Mouse (Mus musculus) thymus, adult 2 months (tissue): ENCODE results near the gene Dagla. TPM values are rescaled to one million over a fixed set of nuclear protein-coding genes. Genes with fewer than 3 reads are reported as not detected.

ENCODE experiments used
- DNase-seq: peaks from one replicate; pipeline ENCODE4 v3.0.0; 2021
- H3K27ac ChIP-seq: fragments of 200-500 bp; 2 replicates; pipeline ENCODE4 v1.5.1; 2012; ENCODE audit warnings: low read length, control low read depth; ENCODE audit not compliant: control insufficient read depth, insufficient read depth
- H3K27me3 ChIP-seq: fragments of 200-500 bp; 2 replicates; pipeline ENCODE4 v1.6.1; 2012; ENCODE audit warnings: mild to moderate bottlenecking, low read length, moderate library complexity, mixed read lengths; ENCODE audit not compliant: control insufficient read depth, insufficient read depth
- H3K36me3 ChIP-seq: fragments of 200-500 bp; 2 replicates; pipeline ENCODE4 v1.6.1; 2012; ENCODE audit warnings: mild to moderate bottlenecking, low read length, moderate library complexity; ENCODE audit not compliant: control insufficient read depth, insufficient read depth
- H3K4me1 ChIP-seq: fragments of 200-500 bp; replicated peaks from 2 replicates; pipeline ENCODE4 v1.6.1; 2012; ENCODE audit warnings: low read length; ENCODE audit not compliant: control insufficient read depth, insufficient read depth
- H3K4me3 ChIP-seq: fragments of 200-500 bp; 2 replicates; pipeline ENCODE4 v1.5.1; 2012; ENCODE audit warnings: mild to moderate bottlenecking, low read length, control low read depth, moderate library complexity; ENCODE audit not compliant: control insufficient read depth, insufficient read depth
- CTCF ChIP-seq: fragments of 200-500 bp; IDR thresholded peaks from 2 replicates; pipeline ENCODE4 v1.5.1; 2012; ENCODE audit warnings: mild to moderate bottlenecking, control low read depth, low read length, moderate library complexity, borderline replicate concordance; ENCODE audit not compliant: control insufficient read depth, poor library complexity, insufficient read depth; ENCODE audit errors: extremely low read depth
- POLR2A ChIP-seq: fragments of 200-500 bp; IDR thresholded peaks from 2 replicates; pipeline ENCODE4 v1.6.1; 2012; ENCODE audit warnings: mild to moderate bottlenecking, low read length, control low read depth, moderate library complexity; ENCODE audit not compliant: control insufficient read depth, poor library complexity, insufficient read depth; ENCODE audit errors: extremely low read depth
- WGBS: fragments of 180-500 bp; shearing (Covaris S2); methylation state at CpG from one replicate; pipeline ENCODE4 v1.1.7; 2018; 5-methylcytosine and 5-hydroxymethylcytosine counted together
- polyA plus RNA-seq: library from polyadenylated mRNA; depleted of rRNA; stranded (reverse); fragments of >200 nt; gene quantifications from 2 replicates; pipeline ENCODE4 v1.2.3, GENCODE M21; 2012

The Dagla gene
- polyA plus RNA-seq, 1 experiment: 3.0 TPM

DNA sequence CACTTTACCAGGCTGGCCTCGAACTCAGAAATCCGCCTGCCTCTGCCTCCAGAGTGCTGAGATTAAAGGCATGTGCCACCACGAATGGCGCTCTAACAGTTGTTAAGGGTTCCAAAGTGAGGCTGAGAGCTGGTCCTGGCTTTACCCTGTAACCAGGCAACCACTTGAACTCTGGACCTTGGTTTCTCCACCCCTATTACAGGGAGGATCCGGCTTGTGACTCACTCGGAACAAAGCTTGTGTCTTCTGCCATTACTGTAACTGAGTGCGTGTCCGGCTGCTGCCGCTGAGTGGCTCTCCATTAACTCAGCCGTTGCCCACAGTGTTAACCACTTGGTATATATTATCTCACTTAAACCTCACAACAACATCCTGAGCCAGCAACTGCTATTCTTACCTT, 36.7 kb downstream of the Dagla start:
- TF ChIP-seq CTCF (no peak), POLR2A (no peak)
- no peak overlapping the region for H3K4me3 ChIP-seq
- H3K27me3 ChIP-seq: no peaks in the 10 kb centered on the region
- peaks cover 5% of the 10 kb centered on the region; the same call in 1 of the 2 replicates for H3K4me1 ChIP-seq
- H3K36me3 ChIP-seq: no peaks in the 10 kb centered on the region
- no peak overlapping the region for H3K27ac ChIP-seq
- 98% methylated on average over 10 of the region's 10 CpGs for WGBS
- DNase-seq: no peak

- Histone ChIP-seq H3K27ac (no peak overlapping the region), H3K36me3 (no peaks in the 10 kb centered on the region), H3K4me1 (no peaks in the 10 kb centered on the region), H3K27me3 (no peaks in the 10 kb centered on the region), H3K4me3 (no peak overlapping the region)
- 62% methylated on average over 15 of the region's 15 CpGs for WGBS
- DNase-seq: no peak
- TF ChIP-seq POLR2A (no peak), CTCF (no peak)
Observed at GRCm38 (mm10) chr19:10267057-10267456, 37.6 kb downstream of the Dagla start.

DNA sequence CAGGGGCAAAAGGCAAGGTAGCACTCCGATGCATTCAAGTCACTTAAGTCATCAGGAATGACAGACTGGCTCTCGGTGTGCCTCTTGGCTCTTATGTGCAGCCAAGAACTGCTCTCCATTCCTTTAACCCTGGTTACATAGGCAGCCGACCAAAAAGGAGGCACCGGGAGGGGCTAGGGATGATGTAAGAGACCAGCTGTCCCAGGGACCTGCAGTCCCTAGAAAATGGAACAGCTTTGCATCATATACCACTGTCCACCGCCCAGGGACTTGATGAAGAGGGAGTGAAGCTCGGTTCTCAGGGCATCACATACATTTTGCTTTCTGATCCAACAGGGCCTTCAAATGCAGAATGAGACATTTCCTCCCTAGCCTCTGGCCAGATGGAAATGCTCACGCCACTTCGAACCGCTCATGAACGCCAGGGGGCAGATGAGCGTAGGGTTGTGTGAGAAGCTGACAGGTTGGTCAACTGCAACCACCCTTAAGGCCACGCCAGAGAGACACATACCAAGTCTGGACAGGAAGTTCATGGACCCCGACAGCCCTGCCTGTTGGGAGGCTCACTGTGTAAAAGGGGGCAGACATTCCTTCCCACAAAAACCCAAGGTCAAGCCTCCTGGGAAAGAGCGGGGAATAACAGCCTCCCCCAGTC, 38.4 kb downstream of the Dagla start:
- TF ChIP-seq CTCF: no peak
- TF ChIP-seq POLR2A: no peak
- peak; percentile 44 for DNase-seq
- H3K27ac ChIP-seq: no peak overlapping the region
- no peaks in the 10 kb centered on the region for H3K36me3 ChIP-seq
- H3K27me3 ChIP-seq: no peaks in the 10 kb centered on the region
- H3K4me1 ChIP-seq: no peaks in the 10 kb centered on the region
- no peak overlapping the region for H3K4me3 ChIP-seq
- 33% methylated on average over 14 of the region's 14 CpGs for WGBS

DNA sequence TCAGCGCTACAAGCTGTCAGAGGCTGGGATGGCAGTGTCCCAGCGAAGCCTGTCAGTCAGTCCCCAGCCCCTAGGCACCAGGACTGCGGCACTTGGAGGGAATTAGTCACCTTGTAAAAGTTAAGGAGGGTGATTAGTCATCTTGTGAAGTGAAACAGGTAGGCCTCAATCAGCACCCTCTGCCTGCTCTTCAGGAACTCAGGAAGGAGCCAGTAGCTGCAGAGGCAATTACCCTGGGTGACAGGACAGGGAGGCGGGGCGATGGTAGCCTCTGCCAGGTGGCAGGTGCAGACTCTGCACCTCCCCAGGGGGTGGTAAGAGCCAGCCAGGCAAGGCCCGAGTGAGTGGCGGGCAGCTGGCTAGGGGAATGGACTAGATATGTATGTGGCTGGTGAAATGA, 43.3 kb downstream of the Dagla start:
- no peak overlapping the region for H3K4me3 ChIP-seq
- no peak overlapping the region for H3K27ac ChIP-seq
- TF ChIP-seq CTCF: no peak
- no peak for TF ChIP-seq POLR2A
- no peaks in the 10 kb centered on the region for H3K4me1 ChIP-seq
- no peaks in the 10 kb centered on the region for H3K27me3 ChIP-seq
- DNase-seq: no peak
- WGBS: 89% methylated on average over 7 of the region's 7 CpGs
- no peaks in the 10 kb centered on the region for H3K36me3 ChIP-seq

- Histone ChIP-seq H3K4me1 (no peaks in the 10 kb centered on the region), H3K27me3 (no peaks in the 10 kb centered on the region), H3K27ac (no peak overlapping the region), H3K36me3 (no peaks in the 10 kb centered on the region), H3K4me3 (no peak overlapping the region)
- 18% methylated on average over 6 of the region's 6 CpGs for WGBS
- TF ChIP-seq CTCF: peak; percentile 77; the same call in 1 of the 2 replicates
- TF ChIP-seq POLR2A: no peak
- peak; percentile 71 for DNase-seq
Observed at GRCm38 (mm10) chr19:10258279-10259011, 46.2 kb downstream of the Dagla start.

- no peak overlapping the region for H3K4me3 ChIP-seq
- H3K27me3 ChIP-seq: no peaks in the 10 kb centered on the region
- TF ChIP-seq POLR2A: no peak
- TF ChIP-seq CTCF: no peak
- no peak for DNase-seq
- no peaks in the 10 kb centered on the region for H3K36me3 ChIP-seq
- no peaks in the 10 kb centered on the region for H3K4me1 ChIP-seq
- WGBS: 86% methylated on average over 20 of the region's 20 CpGs
- H3K27ac ChIP-seq: no peak overlapping the region
Observed at GRCm38 (mm10) chr19:10248128-10248527, 56.5 kb downstream of the Dagla start.

- no peaks in the 10 kb centered on the region for H3K27me3 ChIP-seq
- no peak overlapping the region for H3K27ac ChIP-seq
- H3K36me3 ChIP-seq: no peaks in the 10 kb centered on the region
- 22% methylated on average over 6 of the region's 6 CpGs for WGBS
- H3K4me3 ChIP-seq: no peak overlapping the region
- TF ChIP-seq CTCF (no peak), POLR2A (no peak)
- DNase-seq: no peak
- no peaks in the 10 kb centered on the region for H3K4me1 ChIP-seq
Observed at GRCm38 (mm10) chr19:10247165-10247564, 57.5 kb downstream of the Dagla start.
